Mouse (Mus musculus) hindbrain, embryonic 15.5 days (tissue): Measurements from ENCODE around the gene Mast3. TPM values are rescaled to one million over a fixed set of nuclear protein-coding genes. Genes with fewer than 3 reads are reported as not detected.

ENCODE experiments used
- ATAC-seq: fragments of 200-750 bp; cut with Nextera tagmentation; 2 replicates; pipeline ENCODE4 v1.8.0; 2017; ENCODE audit warnings: low read depth, moderate number of reproducible peaks, moderate TSS enrichment; ENCODE audit not compliant: low FRiP score
- H3K27ac ChIP-seq: fragments of 300-500 bp; sonication (generic); replicated peaks from 2 replicates; pipeline ENCODE4 v1.5.1; 2015; ENCODE audit warnings: mild to moderate bottlenecking, inconsistent platforms
- H3K27me3 ChIP-seq: fragments of 300-500 bp; sonication (generic); 2 replicates; pipeline ENCODE4 v1.6.1; 2015; ENCODE audit warnings: control low read depth, inconsistent platforms
- H3K36me3 ChIP-seq: fragments of 300-500 bp; sonication (generic); 2 replicates; pipeline ENCODE4 v1.6.1; 2015; ENCODE audit warnings: control low read depth, inconsistent platforms
- H3K4me1 ChIP-seq: fragments of 300-500 bp; sonication (generic); replicated peaks from 2 replicates; pipeline ENCODE4 v1.6.1; 2015; ENCODE audit warnings: control low read depth, inconsistent platforms
- H3K4me2 ChIP-seq: fragments of 300-500 bp; sonication (generic); 2 replicates; pipeline ENCODE4 v1.6.1; 2015; ENCODE audit warnings: moderate library complexity, mild to moderate bottlenecking, inconsistent platforms
- H3K4me3 ChIP-seq: fragments of 300-500 bp; sonication (generic); 2 replicates; pipeline ENCODE4 v1.5.1; 2015; ENCODE audit warnings: mild to moderate bottlenecking, inconsistent platforms
- H3K9ac ChIP-seq: fragments of 300-500 bp; sonication (generic); 2 replicates; pipeline ENCODE4 v1.6.1; 2015; ENCODE audit warnings: inconsistent platforms
- H3K9me3 ChIP-seq: fragments of 300-500 bp; sonication (generic); 2 replicates; pipeline ENCODE4 v1.6.1; 2016; ENCODE audit warnings: control low read depth, inconsistent platforms
- WGBS: fragments of 180-500 bp; shearing (Covaris S2); methylation state at CpG from one replicate; pipeline ENCODE4 v1.1.7; 2015; 5-methylcytosine and 5-hydroxymethylcytosine counted together
- polyA plus RNA-seq: library from polyadenylated mRNA; unstranded; fragments of >200 nt; fragmentation: Nextera tagmentation; extraction: Ambion mirVana; gene quantifications from 2 replicates; pipeline ENCODE4 v1.2.1, GENCODE M21; 2015

The Mast3 gene
- polyA plus RNA-seq, 1 experiment from 2014 or later, result 25.1 TPM

GRCm38 (mm10) chr8:70810962-70811680, 6.3 kb upstream of the Mast3 start:
- Histone ChIP-seq H3K4me3 (no peak overlapping the region), H3K27me3 (peaks cover 8% of the 10 kb centered on the region; the same call in 1 of the 2 replicates), H3K27ac (no peak overlapping the region), H3K9me3 (no peaks in the 10 kb centered on the region), H3K4me1 (no peaks in the 10 kb centered on the region), H3K4me2 (no peak overlapping the region), H3K36me3 (no peaks in the 10 kb centered on the region), H3K9ac (no peak overlapping the region)
- ATAC-seq, result no peak
- 78% methylated on average over 20 of the region's 20 CpGs for WGBS

DNA sequence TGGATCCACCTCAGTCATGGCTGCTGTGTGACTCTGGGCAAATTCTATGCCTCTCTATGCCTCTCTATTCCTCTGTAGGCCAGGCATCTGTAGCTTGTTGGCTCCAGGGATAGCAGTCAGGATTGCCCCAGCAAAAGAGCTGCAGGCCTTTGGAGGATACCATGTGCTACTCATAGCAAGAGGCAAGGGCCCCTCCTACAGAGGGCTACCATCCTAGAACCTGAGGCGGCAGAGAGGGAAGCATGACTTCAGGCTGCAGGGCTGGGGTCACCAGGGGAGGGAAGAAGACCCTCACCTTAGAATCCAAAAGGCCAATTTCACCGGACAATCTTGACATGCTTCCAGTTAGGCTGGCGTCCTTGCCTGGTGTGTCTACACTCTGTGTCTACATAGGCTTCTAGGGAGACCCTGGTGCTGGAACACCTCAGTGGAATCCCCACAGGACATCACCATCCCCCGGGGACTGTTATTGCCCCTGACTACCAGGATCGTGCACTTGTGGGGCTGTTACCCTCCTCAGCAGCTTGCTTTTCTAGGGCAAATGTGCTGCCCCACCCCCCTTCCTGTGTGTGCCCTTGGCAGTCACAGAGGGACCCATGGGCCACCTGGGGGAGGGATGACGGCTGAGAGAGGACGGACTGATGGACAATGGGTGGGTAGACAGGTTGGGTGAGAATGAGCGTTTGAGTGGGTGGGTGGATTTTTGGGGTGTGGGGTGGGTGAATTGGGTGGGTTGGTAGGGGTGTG, 4.3 kb upstream of the Mast3 start:
- no peaks in the 10 kb centered on the region for H3K36me3 ChIP-seq
- no peak for ATAC-seq
- no peak overlapping the region for H3K27ac ChIP-seq
- no peak overlapping the region for H3K9ac ChIP-seq
- peaks cover 19% of the 10 kb centered on the region for H3K27me3 ChIP-seq
- no peak overlapping the region for H3K4me3 ChIP-seq
- 84% methylated on average over 8 of the region's 8 CpGs for WGBS
- peaks cover 8% of the 10 kb centered on the region for H3K4me1 ChIP-seq
- no peaks in the 10 kb centered on the region for H3K9me3 ChIP-seq
- H3K4me2 ChIP-seq, result no peak overlapping the region

GRCm38 (mm10) chr8:70808239-70808638, 3.4 kb upstream of the Mast3 start, which contains the start of gene Il12rb1:
Gene Il12rb1 (plus strand): TSS chr8:70808449.
- Histone ChIP-seq H3K36me3 (no peaks in the 10 kb centered on the region), H3K4me3 (no peak within 1 kb of the TSS), H3K27ac (no peak within 1 kb of the TSS), H3K27me3 (peaks cover 27% of the 10 kb centered on the region), H3K4me2 (no peak within 1 kb of the TSS), H3K9me3 (no peaks in the 10 kb centered on the region), H3K9ac (no peak within 1 kb of the TSS), H3K4me1 (peaks cover 15% of the 10 kb centered on the region)
- no peak for ATAC-seq
- 62% methylated on average over 5 of the region's 5 CpGs for WGBS

DNA sequence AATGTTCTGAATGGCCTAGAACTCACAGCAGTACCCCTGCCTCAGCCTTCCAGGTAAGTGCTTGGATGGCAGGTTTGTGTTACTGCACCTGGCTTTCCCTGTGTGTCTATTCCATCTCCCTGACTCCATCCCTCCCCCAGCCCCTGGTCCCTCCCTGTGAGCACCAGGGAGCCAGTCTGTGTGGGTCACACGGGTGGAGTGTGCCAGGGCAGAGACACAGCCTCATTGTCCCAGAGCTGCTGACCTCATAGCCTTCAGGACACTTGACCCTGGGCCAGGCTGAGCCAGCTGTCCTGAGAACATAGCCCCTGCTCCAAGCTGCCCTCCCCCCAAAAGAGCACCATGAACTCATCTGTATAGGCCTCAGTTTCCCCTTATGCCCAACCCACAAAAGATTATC, 2.5 kb upstream of the Mast3 start:
- no peak overlapping the region for H3K27ac ChIP-seq
- WGBS, result 35% methylated on average over 1 of the region's 1 CpGs
- no peak overlapping the region for H3K9ac ChIP-seq
- H3K36me3 ChIP-seq, result no peaks in the 10 kb centered on the region
- H3K9me3 ChIP-seq, result no peaks in the 10 kb centered on the region
- H3K4me3 ChIP-seq, result no peak overlapping the region
- no peak for ATAC-seq
- H3K27me3 ChIP-seq, result peaks cover 37% of the 10 kb centered on the region
- no peak overlapping the region for H3K4me2 ChIP-seq
- H3K4me1 ChIP-seq, result peaks cover 15% of the 10 kb centered on the region

DNA sequence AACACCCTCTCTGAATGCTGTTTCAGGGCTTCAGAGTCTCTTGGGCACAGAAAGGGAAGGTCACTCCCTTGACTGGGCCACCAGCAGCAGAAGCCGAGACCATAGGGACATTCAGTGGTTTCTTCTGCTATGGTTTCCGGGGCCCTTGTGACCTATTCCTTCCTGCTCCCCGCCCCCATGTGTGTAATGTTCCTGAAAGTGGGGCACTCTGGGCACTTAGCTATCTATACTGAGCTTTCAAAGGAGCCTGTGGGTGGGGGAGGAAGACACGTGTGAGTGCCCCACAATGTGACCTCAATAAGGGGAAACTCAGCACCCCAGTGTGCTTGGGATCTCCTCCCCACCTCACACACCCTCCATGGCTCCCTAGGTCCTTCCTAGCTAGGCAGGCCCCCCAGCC, 1.7 kb upstream of the Mast3 start:
- H3K9me3 ChIP-seq, result no peaks in the 10 kb centered on the region
- H3K9ac ChIP-seq, result no peak overlapping the region
- no peak overlapping the region for H3K27ac ChIP-seq
- H3K27me3 ChIP-seq, result peaks cover 43% of the 10 kb centered on the region
- WGBS, result 72% methylated on average over 4 of the region's 4 CpGs
- H3K4me1 ChIP-seq, result peaks cover 15% of the 10 kb centered on the region
- ATAC-seq, result no peak
- no peaks in the 10 kb centered on the region for H3K36me3 ChIP-seq
- no peak overlapping the region for H3K4me3 ChIP-seq
- H3K4me2 ChIP-seq, result no peak overlapping the region

GRCm38 (mm10) chr8:70803761-70804480, 933 bp downstream of the Mast3 start:
- no peaks in the 10 kb centered on the region for H3K9me3 ChIP-seq
- no peaks in the 10 kb centered on the region for H3K36me3 ChIP-seq
- H3K27me3 ChIP-seq, result peaks cover 52% of the 10 kb centered on the region
- peak overlapping the region; percentile 40; the same call in 1 of the 2 replicates for H3K9ac ChIP-seq
- peak overlapping the region; percentile 54 for H3K4me3 ChIP-seq
- WGBS, result 3% methylated on average over 47 of the region's 47 CpGs
- H3K27ac ChIP-seq, result no peak overlapping the region
- peak overlapping the region; percentile 89 for H3K4me2 ChIP-seq
- H3K4me1 ChIP-seq, result peaks cover 18% of the 10 kb centered on the region
- ATAC-seq, result 0 out of 2 replicates have a peak, but pooled peaks have one; percentile 2

- no peak overlapping the region for H3K9ac ChIP-seq
- no peak overlapping the region for H3K4me3 ChIP-seq
- no peak overlapping the region for H3K27ac ChIP-seq
- peaks cover 55% of the 10 kb centered on the region for H3K27me3 ChIP-seq
- ATAC-seq, result no peak
- H3K4me2 ChIP-seq, result no peak overlapping the region
- WGBS, result 74% methylated on average over 11 of the region's 11 CpGs
- H3K9me3 ChIP-seq, result no peaks in the 10 kb centered on the region
- peaks cover 26% of the 10 kb centered on the region for H3K4me1 ChIP-seq
- no peaks in the 10 kb centered on the region for H3K36me3 ChIP-seq
Observed at GRCm38 (mm10) chr8:70802786-70803510, 1.9 kb downstream of the Mast3 start.

DNA sequence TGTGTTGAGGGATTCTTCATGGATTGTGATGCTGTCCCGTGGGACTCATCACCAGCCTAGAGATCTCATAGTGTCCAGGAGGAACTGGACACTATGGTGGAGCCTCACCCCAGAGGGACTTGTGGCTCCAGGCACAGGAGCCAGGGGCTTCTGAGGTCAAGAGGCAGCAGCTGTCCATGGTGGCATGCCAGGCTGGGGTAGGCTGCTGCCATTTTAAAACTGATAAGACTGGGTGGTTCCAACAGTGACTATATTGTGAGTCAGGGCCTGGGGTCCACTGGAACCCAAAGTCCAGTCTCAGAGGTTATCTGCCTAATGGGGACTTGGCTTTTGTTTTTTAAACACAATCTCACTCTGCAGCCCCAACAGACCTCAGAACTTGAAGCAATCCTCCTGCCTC, 3.0 kb downstream of the Mast3 start:
- peaks cover 31% of the 10 kb centered on the region for H3K4me1 ChIP-seq
- no peak for ATAC-seq
- no peak overlapping the region for H3K4me2 ChIP-seq
- no peak overlapping the region for H3K9ac ChIP-seq
- H3K9me3 ChIP-seq, result no peaks in the 10 kb centered on the region
- H3K27me3 ChIP-seq, result peaks cover 53% of the 10 kb centered on the region
- no peak overlapping the region for H3K4me3 ChIP-seq
- H3K36me3 ChIP-seq, result no peaks in the 10 kb centered on the region
- 82% methylated on average over 1 of the region's 1 CpGs for WGBS
- no peak overlapping the region for H3K27ac ChIP-seq

- 23% methylated on average over 15 of the region's 15 CpGs for WGBS
- no peaks in the 10 kb centered on the region for H3K36me3 ChIP-seq
Observed at GRCm38 (mm10) chr8:70801156-70801555, 3.7 kb downstream of the Mast3 start.

GRCm38 (mm10) chr8:70800648-70801047, 4.2 kb downstream of the Mast3 start:
- H3K4me2 ChIP-seq, result no peak overlapping the region
- peaks cover 45% of the 10 kb centered on the region for H3K27me3 ChIP-seq
- H3K27ac ChIP-seq, result no peak overlapping the region
- H3K36me3 ChIP-seq, result no peaks in the 10 kb centered on the region
- WGBS, result 46% methylated on average over 10 of the region's 10 CpGs
- no peak for ATAC-seq
- H3K4me1 ChIP-seq, result peaks cover 42% of the 10 kb centered on the region
- no peak overlapping the region for H3K9ac ChIP-seq
- H3K9me3 ChIP-seq, result no peaks in the 10 kb centered on the region
- H3K4me3 ChIP-seq, result no peak overlapping the region

More at GRCm38 (mm10) chr8:70801156-70801555, 3.7 kb downstream of the Mast3 start:
- H3K27ac ChIP-seq, result no peak overlapping the region
- no peak overlapping the region for H3K9ac ChIP-seq
- no peak for ATAC-seq
- no peak overlapping the region for H3K4me2 ChIP-seq
- no peak overlapping the region for H3K4me3 ChIP-seq
- H3K4me1 ChIP-seq, result peaks cover 37% of the 10 kb centered on the region
- no peaks in the 10 kb centered on the region for H3K9me3 ChIP-seq
- H3K27me3 ChIP-seq, result peaks cover 49% of the 10 kb centered on the region

- Histone ChIP-seq H3K9ac (no peak overlapping the region), H3K27me3 (peaks cover 28% of the 10 kb centered on the region), H3K4me1 (peaks cover 33% of the 10 kb centered on the region), H3K9me3 (no peaks in the 10 kb centered on the region), H3K4me2 (peak overlapping the region; percentile 97), H3K4me3 (peak overlapping the region; percentile 67), H3K27ac (no peak overlapping the region), H3K36me3 (no peaks in the 10 kb centered on the region)
- WGBS, result 8% methylated on average over 15 of the region's 15 CpGs
- no peak for ATAC-seq
Observed at GRCm38 (mm10) chr8:70798281-70798680, 6.6 kb downstream of the Mast3 start.
